Mouse (Mus musculus): ENCODE results near the gene Myh13.
A peak's percentile ranks its signal among the peaks of the same experiment; 100 is the strongest.

Gene Myh13

DNA sequence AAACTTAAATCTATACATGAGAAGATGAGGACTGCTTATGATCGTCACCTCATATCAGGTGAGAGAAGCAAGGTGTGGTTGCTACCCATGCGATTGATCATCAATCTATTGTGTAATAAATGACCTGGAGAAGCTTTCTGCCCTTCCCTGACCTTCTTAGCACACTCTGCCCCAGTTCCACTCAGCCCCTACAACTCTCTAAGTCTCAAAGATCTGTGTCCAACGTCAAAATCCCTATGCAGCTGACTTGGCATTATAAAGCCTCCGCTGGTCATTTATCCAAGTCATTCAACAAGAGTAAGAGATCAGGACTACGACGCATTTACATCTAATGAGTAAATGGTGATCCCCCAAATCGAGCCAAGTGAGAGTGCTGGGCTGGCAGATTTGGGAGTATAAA lies at the start of gene Myh13:
Myh13 (plus strand) TSS at position 301 of the 400 bp plus-strand sequence.
- no peak for DNase-seq

DNA sequence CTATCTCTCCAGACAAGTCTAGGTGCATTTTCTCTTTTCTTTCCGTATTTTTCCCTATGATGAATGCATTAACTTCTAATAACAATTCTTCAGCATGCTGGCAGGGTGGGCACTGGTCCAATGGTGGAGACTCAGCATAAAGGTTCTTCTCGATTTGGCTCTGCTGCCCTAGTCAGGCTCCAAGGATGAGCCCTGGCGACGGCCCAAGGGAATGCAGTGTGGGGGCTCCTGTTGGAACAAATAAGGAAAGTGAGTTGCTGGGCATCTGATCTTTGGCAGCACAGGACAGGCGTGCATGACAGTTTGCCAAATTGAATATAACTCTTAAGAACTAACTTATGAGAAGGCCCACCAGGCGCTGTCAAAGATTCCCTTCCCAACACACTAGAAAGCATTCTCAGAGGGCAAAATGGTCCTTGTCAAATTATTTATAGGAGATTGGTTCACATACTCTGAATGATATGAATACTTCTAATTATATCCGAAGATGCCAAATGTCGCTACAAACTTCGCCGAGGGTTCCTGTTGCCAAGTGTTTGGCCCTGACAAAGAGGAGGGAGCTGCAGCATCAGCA lies 44.8 kb upstream of the Myh13 start, which contains the start of gene Myh8:
Myh8 (plus strand) TSS at position 524 of the 574 bp plus-strand sequence.
- no peak for DNase-seq

DNA sequence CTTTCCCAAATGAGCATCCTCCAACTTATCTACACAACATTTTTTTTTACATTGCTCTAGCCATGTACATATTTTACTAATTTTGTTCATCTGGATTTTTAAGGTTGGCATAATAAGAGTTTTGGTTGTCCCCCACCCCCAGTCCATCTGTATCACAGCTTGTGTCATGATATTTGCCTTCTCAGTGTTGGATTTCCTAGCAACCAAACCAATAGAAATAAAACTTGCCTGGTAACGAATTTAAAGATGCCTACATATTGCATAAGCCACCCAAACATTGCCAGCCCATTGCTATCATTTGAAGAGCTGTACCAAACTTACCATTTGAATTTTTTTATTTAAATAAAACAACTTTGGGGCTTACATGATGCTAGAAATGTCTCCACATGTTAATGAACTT lies 28.0 kb upstream of the Myh13 start:
- no peak for DNase-seq

DNA sequence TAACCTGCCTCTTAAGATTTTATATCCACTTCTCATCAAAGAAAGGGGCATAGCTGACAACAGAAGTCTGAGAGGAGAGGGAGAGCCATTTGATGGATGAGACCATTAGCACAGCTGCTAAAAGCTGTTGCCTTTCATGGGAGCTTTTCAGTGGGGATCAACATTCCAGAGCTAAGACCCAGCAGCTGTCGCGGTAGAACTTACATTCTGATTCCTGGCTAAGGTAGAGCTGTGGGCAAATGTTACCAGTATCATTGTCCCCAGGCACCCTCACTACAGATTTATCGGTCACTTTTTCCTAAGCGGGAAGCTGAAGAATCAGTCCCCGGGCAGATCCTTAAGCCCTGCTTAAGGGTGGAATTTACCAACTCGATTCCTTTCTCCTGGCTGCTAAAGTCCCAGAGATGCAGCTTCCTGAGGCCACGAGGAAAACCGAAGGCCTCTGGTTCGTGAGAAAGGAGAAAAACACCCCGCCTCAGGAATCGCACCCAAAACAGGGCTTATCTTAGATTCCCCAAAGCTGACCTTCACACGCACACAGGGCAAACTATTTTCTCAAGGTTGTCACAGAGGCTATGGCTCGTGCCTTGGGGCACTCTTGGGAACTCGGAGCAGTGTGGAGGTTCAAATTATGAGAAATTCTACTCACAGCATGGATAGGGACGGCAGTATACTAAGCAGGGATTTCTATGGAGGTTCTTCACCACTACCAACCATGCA lies 7.6 kb upstream of the Myh13 start:
- no peak for DNase-seq

DNA sequence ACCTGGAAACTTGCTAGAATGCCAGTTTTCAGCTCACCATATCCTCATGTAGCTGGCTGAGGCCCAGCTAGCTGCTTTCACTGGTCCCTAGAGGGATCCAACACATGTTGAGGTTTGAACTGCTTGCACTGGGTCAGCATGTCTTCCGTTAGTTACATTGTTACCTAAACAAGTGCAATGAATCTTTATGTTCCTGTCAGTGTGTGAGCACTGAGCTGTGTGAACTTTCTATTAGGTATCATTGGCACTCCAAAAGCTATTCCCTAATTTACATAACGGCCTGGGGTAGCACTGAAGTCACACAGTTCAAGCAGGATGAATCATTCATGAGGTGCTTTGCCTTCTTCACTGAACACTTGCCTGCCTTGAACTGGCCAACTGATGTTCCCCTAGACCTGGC lies 5.1 kb downstream of the Myh13 start:
- DNase-seq = no peak

DNA sequence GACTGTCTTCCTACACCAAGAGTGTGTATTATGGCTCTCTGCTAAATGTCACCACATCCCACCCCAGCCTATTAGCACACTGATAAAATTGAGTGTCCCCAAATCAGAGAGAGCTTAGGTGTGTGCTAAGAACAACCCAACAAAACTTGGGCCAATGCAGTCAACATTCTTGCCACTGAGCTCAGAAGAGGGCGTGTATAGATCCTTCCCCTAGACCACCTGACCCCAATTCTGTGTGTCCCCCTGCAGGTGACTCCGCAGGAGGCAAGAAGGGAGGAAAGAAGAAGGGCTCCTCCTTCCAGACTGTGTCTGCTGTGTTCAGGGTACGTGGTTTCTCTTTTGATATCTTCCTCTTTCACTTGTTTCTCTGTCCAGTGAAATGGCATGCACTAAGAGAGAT lies 23.1 kb downstream of the Myh13 start:
- DNase-seq = no peak

DNA sequence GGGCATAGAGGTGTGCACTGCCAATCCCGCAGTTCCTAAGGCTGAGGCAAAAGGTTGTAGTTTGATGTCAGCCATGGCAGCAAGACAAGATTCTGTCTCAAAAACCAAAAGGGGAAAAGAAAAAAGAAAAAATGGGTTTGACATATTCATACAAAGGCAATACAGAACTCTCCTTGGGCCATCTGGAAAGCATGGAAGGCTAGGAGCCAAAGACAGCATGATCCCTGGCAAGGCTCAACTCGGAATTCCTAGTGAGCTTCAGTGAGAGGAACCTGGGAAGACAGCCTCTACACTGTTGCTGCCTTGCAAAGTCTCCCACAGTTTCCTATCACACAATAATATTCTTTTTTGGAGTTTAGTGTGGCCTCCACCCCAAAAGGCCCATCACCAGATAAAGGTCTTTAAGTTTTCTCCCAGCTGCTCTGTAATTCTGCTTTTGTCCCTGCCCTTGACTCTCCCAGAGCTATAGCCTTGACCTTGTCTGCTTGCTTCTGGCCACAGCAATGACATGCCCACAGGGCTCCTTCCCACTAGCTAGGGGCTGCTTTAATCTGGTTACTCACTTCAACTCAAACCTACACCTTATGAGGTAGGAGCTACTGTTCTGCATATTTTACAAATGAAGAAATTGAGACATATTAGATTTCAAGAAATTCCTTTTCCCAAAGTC lies 23.9 kb downstream of the Myh13 start:
- DNase-seq = no peak

DNA sequence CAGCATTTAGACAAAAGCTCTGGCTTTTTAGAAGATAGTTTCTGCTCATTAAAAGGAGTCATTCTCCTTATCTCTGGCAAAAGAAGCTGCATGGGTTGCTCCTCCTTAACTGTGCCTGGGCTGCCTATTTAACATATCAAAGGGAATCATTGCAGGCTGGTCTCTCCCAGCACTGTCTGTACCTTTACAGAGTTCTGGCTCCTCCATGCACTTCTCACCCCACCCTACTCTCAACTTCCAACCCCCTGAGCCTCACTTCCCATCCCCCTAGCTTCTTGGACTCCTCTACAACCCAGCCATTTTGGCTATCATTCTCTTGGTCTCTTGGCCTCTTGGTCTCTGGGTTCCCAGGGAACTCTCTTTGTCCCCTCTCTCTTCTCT lies 24.4 kb downstream of the Myh13 start:
- no peak for DNase-seq

DNA sequence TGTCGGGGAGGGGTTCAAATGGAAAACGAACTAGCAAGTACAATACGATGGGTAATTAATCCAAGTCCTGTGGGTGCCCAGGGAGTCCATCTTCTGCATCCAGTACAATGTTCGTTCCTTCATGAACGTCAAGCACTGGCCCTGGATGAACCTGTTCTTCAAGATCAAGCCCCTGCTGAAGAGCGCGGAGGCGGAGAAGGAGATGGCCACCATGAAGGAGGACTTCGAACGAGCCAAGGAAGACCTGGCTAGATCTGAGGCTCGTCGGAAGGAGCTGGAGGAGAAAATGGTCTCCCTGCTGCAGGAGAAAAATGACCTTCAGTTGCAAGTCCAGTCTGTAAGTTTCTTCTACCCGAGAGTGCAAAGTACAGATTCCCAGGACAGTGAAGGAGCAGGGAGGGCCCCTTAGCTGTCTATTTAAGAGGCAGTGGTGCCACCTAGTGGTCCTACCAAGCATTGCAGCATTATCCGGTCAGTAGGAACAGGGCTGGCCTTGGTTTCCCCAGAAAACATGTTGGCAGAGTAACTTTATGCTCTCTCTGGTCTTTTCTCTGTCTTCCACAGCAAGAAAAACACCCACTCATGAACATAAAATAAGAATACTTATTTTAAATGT lies 28.8 kb downstream of the Myh13 start:
- peak; percentile 80 to 89 for DNase-seq

DNA sequence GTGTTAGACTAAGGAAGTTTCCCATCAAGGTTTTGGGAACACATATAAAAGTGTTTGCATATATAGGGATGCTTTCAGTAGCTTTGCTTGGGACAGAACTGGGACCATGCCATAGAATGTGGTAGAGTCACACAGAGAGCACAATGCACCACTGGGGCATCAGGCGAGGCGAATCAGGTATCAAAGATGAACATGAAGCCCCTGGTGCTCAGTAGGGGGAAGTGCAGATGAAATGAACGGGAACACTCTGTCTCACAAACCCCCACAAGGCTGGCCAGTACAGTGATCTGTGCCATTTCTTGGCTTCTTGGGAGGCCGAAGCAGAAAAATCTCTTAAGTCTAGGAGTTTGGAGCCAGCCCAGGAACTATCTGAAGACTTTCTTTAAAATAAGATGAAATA lies 31.6 kb downstream of the Myh13 start:
- no peak for DNase-seq

DNA sequence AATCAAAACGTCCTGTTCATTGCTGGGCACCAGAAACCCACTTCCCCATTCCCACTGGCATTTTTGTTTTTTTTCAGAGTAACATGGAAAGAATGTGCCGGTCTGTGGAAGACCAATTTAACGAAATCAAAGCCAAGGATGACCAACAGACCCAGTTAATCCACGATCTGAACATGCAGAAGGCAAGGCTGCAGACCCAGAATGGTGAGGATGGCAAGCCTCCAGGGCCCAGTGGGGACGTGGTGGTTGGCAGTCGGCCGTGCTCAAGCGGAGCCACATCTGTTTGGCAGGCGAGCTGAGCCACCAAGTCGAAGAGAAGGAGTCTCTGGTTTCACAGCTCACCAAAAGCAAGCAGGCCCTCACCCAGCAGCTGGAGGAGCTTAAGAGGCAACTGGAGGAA lies 36.6 kb downstream of the Myh13 start:
- no peak for DNase-seq

DNA sequence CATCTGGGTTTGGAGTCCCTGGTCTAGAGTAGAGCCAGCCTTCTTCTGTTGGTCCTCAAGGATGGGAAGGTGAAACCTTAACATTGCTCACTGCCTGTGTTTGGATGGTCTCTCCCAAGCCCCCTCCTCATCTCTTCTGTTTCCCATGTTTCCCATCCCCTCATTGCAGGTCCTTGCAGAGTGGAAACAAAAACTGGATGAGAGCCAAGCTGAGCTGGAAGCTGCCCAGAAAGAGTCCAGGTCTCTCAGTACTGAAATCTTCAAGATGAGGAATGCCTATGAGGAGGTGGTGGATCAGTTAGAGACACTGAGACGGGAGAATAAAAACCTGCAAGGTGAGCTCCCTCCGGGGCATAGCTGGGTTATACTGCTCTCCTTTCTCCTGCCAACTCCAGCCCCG lies 40.8 kb downstream of the Myh13 start:
- DNase-seq = no peak

DNA sequence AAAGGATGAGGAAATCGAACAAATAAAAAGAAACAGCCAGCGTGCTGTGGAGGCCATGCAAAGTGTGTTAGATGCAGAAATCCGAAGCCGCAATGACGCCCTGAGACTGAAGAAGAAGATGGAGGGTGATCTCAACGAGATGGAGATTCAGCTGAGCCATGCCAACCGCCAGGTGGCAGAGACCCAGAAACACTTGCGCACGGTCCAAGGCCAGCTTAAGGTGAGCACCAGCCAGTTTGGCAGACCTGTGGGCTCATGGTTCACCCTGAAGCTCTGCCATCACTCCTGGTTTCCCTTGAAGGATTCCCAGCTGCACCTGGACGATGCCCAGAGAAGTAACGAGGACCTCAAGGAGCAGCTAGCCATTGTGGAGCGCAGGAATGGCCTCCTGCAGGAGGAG lies 43.1 kb downstream of the Myh13 start:
- DNase-seq = no peak

DNA sequence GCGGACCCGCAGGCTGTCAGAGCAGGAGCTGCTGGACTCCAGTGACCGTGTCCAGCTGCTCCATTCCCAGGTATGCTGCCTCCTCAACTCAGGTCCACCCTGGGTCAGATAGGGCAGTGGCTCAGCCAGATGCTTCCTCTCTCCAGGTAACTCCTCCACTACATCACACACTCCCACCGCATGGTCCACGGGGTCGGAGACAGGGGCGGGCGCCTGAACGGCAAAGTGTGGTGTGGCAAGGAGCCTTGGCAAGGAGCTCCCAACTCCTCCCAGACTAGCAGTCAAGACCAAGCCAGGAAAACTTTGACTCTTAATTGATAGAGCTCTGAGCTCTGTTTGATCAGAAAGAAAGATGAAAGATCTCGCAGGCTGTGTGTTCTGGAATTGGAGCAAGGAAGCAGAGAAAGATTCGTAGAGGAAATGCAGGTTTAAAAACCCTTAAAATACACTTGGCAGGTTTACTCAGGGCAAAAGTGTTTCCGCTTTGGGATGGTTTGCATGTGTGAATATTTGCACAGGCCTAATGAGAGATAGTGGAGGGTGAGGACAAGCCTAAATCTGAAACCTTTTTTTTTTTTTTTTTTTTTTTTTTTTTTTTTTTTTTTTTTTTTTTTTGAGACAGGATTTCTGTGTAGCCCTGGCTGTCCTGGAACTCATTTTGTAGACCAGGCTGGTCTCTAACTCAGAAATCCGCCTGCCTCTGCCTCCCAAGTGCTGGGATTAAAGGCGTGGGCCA lies 43.7 kb downstream of the Myh13 start:
- no peak for DNase-seq

DNA sequence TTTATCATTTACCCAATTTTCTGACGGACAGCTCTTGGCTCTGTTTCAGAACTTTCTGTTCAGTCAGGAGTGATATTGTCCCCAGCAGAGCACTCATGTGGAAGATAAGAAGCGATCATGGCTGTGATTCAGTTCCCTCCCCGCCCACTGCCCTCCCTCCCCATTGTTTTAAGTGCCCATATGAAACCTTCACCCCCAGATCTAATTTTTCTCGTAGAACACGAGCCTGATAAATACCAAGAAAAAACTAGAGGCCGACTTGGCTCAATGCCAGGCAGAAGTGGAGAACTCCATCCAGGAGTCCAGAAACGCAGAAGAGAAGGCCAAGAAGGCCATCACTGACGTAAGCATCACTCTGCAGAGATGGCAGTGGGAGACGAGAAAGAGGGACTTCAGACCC lies 45.5 kb downstream of the Myh13 start:
- DNase-seq = no peak

DNA sequence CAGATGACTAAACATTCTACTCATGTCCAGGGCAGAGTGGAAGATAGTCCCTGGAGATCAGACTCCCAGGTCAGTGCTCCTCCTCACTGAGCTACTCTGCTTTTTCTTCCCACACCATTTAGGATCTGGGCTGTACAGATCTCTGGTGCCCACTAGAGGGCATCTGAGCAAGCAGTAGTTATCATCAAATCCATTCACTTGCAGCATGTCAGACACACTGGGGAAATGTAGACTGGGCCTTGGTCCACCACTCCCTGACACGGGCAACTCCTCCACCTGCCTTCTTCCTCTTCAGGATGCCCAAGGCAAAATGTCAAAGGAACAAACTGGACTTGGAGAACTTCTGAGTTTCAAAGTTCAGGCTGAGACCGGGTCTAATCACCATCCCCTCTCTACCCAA lies 51.9 kb downstream of the Myh13 start:
- peak in 1 of 2 experiments; percentile 47 for DNase-seq

DNA sequence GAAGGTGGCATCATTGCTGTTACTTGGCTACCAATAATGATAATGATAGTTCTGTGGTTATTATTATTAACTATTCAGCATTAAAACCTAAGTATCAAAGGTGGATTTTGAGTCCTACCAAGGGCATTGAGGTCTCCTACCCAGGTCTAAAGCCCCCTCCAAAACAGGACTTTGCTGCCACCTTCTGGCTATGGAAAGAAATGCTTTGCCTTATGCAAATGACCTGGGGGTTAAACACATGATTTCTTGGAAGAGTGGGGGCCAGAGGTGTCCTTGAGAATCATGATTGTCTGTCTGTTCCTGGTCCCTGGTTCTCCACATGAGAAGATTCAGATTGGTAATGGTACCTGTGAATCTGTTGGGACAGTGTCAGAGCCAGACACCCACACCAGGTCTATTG lies 54.9 kb downstream of the Myh13 start:
- DNase-seq = peak in 1 of 2 experiments; percentile 9

DNA sequence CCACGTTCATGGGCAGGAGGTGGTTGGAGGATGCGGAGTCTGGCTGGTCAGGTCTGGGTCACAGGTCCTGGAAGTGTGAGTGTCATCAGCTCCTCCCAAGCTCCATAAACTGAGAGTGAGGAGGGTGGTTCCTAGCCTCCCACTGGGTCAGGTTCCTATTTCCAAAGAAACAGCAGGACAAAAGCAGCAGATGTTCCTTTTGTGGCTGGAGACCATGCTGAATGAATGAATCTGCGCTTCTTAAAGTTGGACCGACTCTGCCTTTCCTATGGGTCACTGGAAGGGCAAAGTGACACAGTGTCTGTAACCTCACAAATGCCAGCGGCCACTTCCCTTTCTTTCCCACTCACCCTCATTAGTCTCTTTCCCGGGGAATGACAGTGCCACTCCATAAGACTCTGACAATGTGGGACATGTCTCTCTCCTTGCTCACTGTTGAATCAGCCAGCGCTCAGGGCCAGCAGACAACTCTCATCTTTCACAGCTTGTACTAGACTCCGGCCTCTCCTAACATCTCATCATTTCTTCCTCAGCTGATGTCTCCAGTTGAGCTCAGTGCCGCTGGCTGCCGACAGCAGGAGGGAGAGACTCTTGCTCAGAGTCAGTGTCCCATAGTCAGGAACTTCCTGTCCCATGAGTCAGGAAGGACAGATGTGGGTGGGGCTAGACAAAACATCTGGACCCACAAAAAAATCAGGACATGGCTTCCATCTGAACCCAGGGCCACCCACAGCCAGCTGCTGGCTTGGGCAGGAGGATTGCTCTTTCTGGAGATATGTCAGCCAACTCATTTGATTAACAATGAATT lies 58.4 kb downstream of the Myh13 start:
- peak; percentile 12 to 70 for DNase-seq

DNA sequence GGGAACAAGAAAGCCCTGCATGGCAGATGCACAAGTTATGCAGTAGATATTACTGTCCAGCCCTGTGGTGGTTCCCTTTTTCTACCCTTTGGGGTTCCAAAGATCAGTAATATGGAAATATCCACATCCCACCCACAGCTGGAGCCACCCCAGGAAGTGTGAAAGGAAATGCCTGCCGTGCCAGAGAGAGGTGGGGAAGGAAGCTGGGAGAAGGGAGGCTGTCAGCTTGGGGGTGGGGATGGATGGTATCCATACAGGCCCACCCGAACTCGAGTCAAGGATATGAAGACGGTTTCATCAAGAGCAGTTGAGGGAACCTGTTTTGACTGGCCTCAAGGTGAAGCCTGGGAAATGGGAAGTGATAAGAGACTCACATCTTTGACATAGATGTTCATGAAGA lies 60.4 kb downstream of the Myh13 start:
- DNase-seq = peak; percentile 43 to 55

DNA sequence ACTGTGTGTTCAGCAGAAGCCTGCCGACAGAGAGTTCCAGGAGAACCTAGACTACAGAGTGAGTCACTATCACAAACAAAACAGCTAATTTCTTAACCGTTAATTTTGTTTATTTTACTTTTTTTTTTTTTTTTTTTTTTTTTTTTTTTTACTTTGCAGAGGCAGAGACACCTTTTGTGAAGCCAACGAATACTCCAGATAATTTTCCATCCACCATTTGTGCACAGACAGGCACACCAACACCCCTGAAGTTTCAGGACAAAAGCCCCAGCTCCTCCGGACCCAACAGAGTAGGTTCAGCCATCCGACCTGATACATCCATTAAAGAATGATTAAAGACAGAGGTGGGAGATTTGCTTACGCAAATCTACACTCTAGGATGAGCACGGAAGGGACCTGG lies 63.2 kb downstream of the Myh13 start:
- no peak for DNase-seq

DNA sequence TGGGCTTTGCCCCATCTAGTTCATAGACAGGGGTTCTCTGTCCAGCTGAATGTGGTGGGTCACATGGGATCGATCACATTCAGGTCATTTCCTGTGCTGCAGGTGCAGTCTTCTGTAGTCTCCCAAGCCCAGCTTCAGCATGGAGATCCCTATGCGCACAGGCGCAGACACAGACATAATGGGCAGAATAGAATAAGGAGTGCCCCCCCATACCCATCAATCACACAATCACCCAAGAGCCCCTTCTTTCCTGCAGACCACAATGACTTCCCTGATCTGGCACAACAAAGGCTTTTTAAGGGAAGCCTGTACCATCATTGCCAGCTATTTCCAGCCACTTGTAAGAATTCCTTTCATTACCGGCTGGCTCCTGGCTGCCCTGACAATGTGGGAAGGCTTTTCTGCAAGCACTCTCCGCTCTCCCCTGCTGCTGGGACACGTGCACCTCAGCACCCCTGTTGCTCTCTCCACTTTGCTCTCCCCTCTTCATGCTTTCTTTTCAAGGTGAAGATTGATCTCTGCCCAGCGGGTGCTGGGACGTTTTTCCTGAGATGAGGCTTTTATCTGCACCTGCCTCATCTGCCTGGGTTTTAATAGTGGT lies 65.5 kb downstream of the Myh13 start:
- DNase-seq = no peak

All from kidney, postnatal 25 days (tissue).